Mouse (Mus musculus) kidney, adult 10 weeks (tissue): Measurements from ENCODE around the gene Il24. TPM values are rescaled to one million over a fixed set of nuclear protein-coding genes. Genes with fewer than 3 reads are reported as not detected.

ENCODE experiments used
- polyA plus RNA-seq: library from polyadenylated mRNA; stranded (reverse); fragments of 350-450 nt; fragmentation: Illumina TruSeq; extraction: RNeasy Lipid Tissue Mini Kit (QIAGEN cat#74804); gene quantifications from one replicate; pipeline ENCODE4 v1.2.3, GENCODE M21; 2014; ENCODE audit warnings: low read depth, low replicate concordance

Gene Il24
- polyA plus RNA-seq = not detected

GRCm38 (mm10) chr1:130887354-130887753 lies at the start of gene Il24:
Il24 (minus strand) TSS chr1:130887454.

GRCm38 (mm10) chr1:130911401-130912010 lies 24.3 kb upstream of the Il24 start, which contains the start of gene Il20:
Il20 (minus strand) TSS chr1:130911451.

GRCm38 (mm10) chr1:130865541-130866221 lies 21.6 kb downstream of the Il24 start, which contains the start of gene Fcmr:
Fcmr (plus strand) TSS chr1:130865669.

Other genes starting within 250 kb of the Il24 start
- not detected for gene C4bp, start 225.8 kb downstream of the Il24 start, polyA plus RNA-seq
- not detected for gene Gm29427, start 171.7 kb downstream of the Il24 start, polyA plus RNA-seq
- gene Yod1, start 170.1 kb downstream of the Il24 start, polyA plus RNA-seq = 11.8 TPM
- gene Pfkfb2, start 158.2 kb downstream of the Il24 start, polyA plus RNA-seq = 19.6 TPM
- 5.7 TPM for gene AA986860, start 155.5 kb downstream of the Il24 start, polyA plus RNA-seq
- gene Fcamr, start 86.6 kb downstream of the Il24 start, polyA plus RNA-seq = 0.77 TPM
- 28.2 TPM for gene Pigr, start 60.8 kb downstream of the Il24 start, polyA plus RNA-seq
- gene Fcmr, start 21.8 kb downstream of the Il24 start, polyA plus RNA-seq = 2.7 TPM
- not detected for gene Il20, start 24.0 kb upstream of the Il24 start, polyA plus RNA-seq
- gene Il19, start 52.7 kb upstream of the Il24 start, polyA plus RNA-seq = not detected
- gene Il10, start 132.4 kb upstream of the Il24 start, polyA plus RNA-seq = not detected
- gene Mapkapk2, start 210.4 kb upstream of the Il24 start, polyA plus RNA-seq = 32.0 TPM